Mouse (Mus musculus) left cerebral cortex, adult 6 months (tissue): Measurements from ENCODE around the gene Slc17a6. TPM values are rescaled to one million over a fixed set of nuclear protein-coding genes. Genes with fewer than 3 reads are reported as not detected.

Source experiments
- long read RNA-seq, 2 experiments: library from polyadenylated mRNA; unstranded; transcript quantifications; one replicate each; pipeline ENCODE4 v2.0.0; 2019 to 2020
- polyA plus RNA-seq: library from polyadenylated mRNA; unstranded; fragments of <200 nt; fragmentation: Nextera tagmentation; gene quantifications from 2 replicates; pipeline ENCODE4 v1.2.3, GENCODE M21; 2021

Slc17a6 gene
- 9.2 and 12.5 TPM in 2 replicates for polyA plus RNA-seq
- long read RNA-seq, experiment 1, full-length matches to known transcripts = 49 of 58 reads
- long read RNA-seq, experiment 1, partial matches to known transcripts = 4 of 58 reads
- long read RNA-seq, experiment 1, other reads (novel, unspliced or antisense) = 5 of 58 reads
- long read RNA-seq, experiment 2, full-length matches to known transcripts = 9 of 21 reads
- long read RNA-seq, experiment 2, partial matches to known transcripts = 6 of 21 reads
- long read RNA-seq, experiment 2, other reads (novel, unspliced or antisense) = 6 of 21 reads

DNA sequence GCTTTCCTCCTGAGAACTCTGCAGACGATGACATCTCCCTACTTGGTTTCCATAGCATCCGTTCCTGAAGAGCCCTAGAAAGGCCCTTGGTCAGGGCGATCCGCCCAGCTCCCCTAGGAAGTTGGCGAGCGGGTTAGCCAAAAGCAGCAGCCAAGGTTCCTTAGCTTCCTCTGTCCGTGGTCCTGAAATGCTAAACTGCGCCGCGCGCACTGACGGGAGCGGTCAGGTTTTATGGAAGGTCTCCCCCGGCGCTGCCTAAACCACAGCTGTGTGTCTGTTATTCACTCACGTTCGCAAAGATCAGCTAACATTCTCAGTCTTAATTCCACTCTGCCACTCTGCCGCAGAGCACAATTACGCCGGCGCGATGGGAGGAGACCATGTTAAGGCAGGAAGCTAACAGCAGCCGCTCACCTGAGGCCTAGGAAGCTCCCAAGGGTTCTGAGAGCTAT, at the start of gene Slc17a6:
TSS of gene Slc17a6 (plus strand) at position 313 of the 452 bp plus-strand sequence.

Other genes with a start within 250 kb of the Slc17a6 start
- 0.21 and 0.33 TPM in 2 replicates for gene Ano5, start 111.0 kb upstream of the Slc17a6 start, polyA plus RNA-seq
- 6.4 and 6.8 TPM in 2 replicates for gene Gas2, start 240.0 kb downstream of the Slc17a6 start, polyA plus RNA-seq
- 0.94 and 9.0 TPM in 2 replicates for gene Fancf, start 240.3 kb downstream of the Slc17a6 start, polyA plus RNA-seq